8 mouse cellular contexts compared by ENCODE assay signal in genomic region chr3:103392613-103393258, GRCm38 (mm10).
DNase-seq lines count a peak whose midpoint lies in the region; ATAC-seq and TF ChIP-seq lines count a peak whose summit lies in the region.

No protein-coding gene starts in this region.

- no peaks in the 10 kb centered on the region for H3K9me3 ChIP-seq in heart, postnatal 0 days (replicated peaks; ENCODE audit: control insufficient read depth, low read length)
- no peaks in the 10 kb centered on the region for H3K9me3 ChIP-seq in stomach, postnatal 0 days (ENCODE audit: control insufficient read depth, low read length)

- H3K36me3 ChIP-seq in heart, postnatal 0 days (replicated peaks; ENCODE audit: control insufficient read depth, insufficient read depth, low read length): no peaks in the 10 kb centered on the region
- H3K36me3 ChIP-seq in stomach, postnatal 0 days (ENCODE audit: control insufficient read depth, insufficient read depth, low read length): no peaks in the 10 kb centered on the region

- no peak overlapping the region for H3K4me3 ChIP-seq in gastrocnemius, adult 2 months
- no peak overlapping the region for H3K4me3 ChIP-seq in heart, postnatal 0 days (ENCODE audit: low read depth, low read length)
- H3K4me3 ChIP-seq in stomach, postnatal 0 days (ENCODE audit: low read depth, low read length): no peak overlapping the region

- 10% methylated on average over 3 of the region's 3 CpGs for WGBS in heart, postnatal 0 days
- 2% methylated on average over 3 of the region's 3 CpGs for WGBS in stomach, postnatal 0 days

- H3K27me3 ChIP-seq in heart, postnatal 0 days (ENCODE audit: control insufficient read depth, insufficient read depth, low read length): no peaks in the 10 kb centered on the region
- no peaks in the 10 kb centered on the region for H3K27me3 ChIP-seq in stomach, postnatal 0 days (ENCODE audit: control insufficient read depth, insufficient read depth, low read length)

- no peak for DNase-seq in gastrocnemius, adult 2 months
- no peak for DNase-seq in gastrocnemius, postnatal 4 days (ENCODE audit: low spot score in 2 of 2)
- DNase-seq in MN1 (ENCODE audit: low spot score): peak; percentile 71
- DNase-seq in embryo, embryonic 10.5 days (ENCODE audit: low spot score): peak; percentile 83
- DNase-seq in heart, postnatal 0 days (ENCODE audit: low spot score): peak; percentile 73
- DNase-seq in kidney, postnatal 36 days: peak; percentile 16 to 45
- DNase-seq in mesoderm, embryonic 11.5 days (ENCODE audit: low read depth, low spot score): peak; percentile 75
- DNase-seq in stomach, postnatal 0 days (ENCODE audit: low spot score): no peak

- no peak overlapping the region for H3K9ac ChIP-seq in heart, postnatal 0 days (replicated peaks; ENCODE audit: low read depth, low read length)
- H3K9ac ChIP-seq in stomach, postnatal 0 days (ENCODE audit: low read length): no peak overlapping the region

- H3K4me2 ChIP-seq in heart, postnatal 0 days (ENCODE audit: low read depth, low read length): no peak overlapping the region
- no peak overlapping the region for H3K4me2 ChIP-seq in stomach, postnatal 0 days (replicated peaks; ENCODE audit: low read depth)

- ATAC-seq in heart, postnatal 0 days (ENCODE audit: insufficient read depth, low read depth): no peak
- ATAC-seq in stomach, postnatal 0 days (ENCODE audit: low FRiP score, low TSS enrichment): peak; percentile 64; the same call in 1 of the 2 replicates

- no peak overlapping the region for H3K27ac ChIP-seq in gastrocnemius, adult 2 months
- no peak overlapping the region for H3K27ac ChIP-seq in heart, postnatal 0 days (ENCODE audit: low read depth)
- H3K27ac ChIP-seq in stomach, postnatal 0 days (replicated peaks): no peak overlapping the region

- intact Hi-C loops in gastrocnemius, adult 2 months (cut with DNase I): loop anchor here (1.0 to 5.0 kb wide), 2 partner anchors 40 to 346 kb away; partner anchors contain the start of gene Olfml3

- no peaks in the 10 kb centered on the region for H3K4me1 ChIP-seq in heart, postnatal 0 days (ENCODE audit: control insufficient read depth, insufficient read depth)
- H3K4me1 ChIP-seq in stomach, postnatal 0 days (replicated peaks; ENCODE audit: control insufficient read depth, insufficient read depth): no peaks in the 10 kb centered on the region

- TF ChIP-seq CTCF in gastrocnemius, adult 2 months (IDR thresholded peaks at IDR 0.05): peak; percentile 94
- TF ChIP-seq CTCF in heart, postnatal 0 days (IDR thresholded peaks at IDR 0.05; ENCODE audit: low read depth): peak; percentile 95
- peak; percentile 93 for TF ChIP-seq CTCF in stomach, postnatal 0 days (IDR thresholded peaks at IDR 0.05; ENCODE audit: low read depth)

- no peak for TF ChIP-seq EP300 in heart, postnatal 0 days (IDR thresholded peaks at IDR 0.05; ENCODE audit: low read depth)
- no peak for TF ChIP-seq EP300 in stomach, postnatal 0 days (optimal IDR thresholded peaks at IDR 0.05)

Comparison
In these comparisons a context has a peak if more than half of its experiments do, and no peak if none do; other contexts are left out.
1. DNase-seq: peak in MN1 (single experiment), embryo, embryonic 10.5 days (single experiment), heart, postnatal 0 days (single experiment), kidney, postnatal 36 days (2 of 2) and mesoderm, embryonic 11.5 days (single experiment); none in gastrocnemius, adult 2 months (single experiment), gastrocnemius, postnatal 4 days (0 of 2) and stomach, postnatal 0 days (single experiment).
2. Peak in every context shown above with its lines, with median percentiles within 50 percentile points of each other: CTCF ChIP-seq.